In genomic region chr1:87765741-87766140, GRCm38 (mm10) we compare ENCODE assay signal across 12 mouse cellular contexts.
"Had no signal": no experiment of that assay in that cellular context is flagged by ENCODE, and none has a peak within 500 bp of the region (broad histone marks: within the 10 kb centered on the region; RNA-seq: fewer than 3 reads in every experiment).

No protein-coding gene starts in this region.

- H3K4me2 ChIP-seq: lung, embryonic 14.5 days; midbrain, embryonic 12.5 days; neural tube, embryonic 13.5 days; neural tube, embryonic 15.5 days had no signal

- H3K27ac ChIP-seq: midbrain, embryonic 10.5 days; midbrain, embryonic 12.5 days; neural tube, embryonic 13.5 days; neural tube, embryonic 15.5 days had no signal

- H3K9ac ChIP-seq: liver, postnatal 0 days; lung, embryonic 14.5 days; midbrain, embryonic 12.5 days; neural tube, embryonic 13.5 days; neural tube, embryonic 15.5 days had no signal

- H3K9me3 ChIP-seq: midbrain, embryonic 10.5 days; midbrain, embryonic 12.5 days; neural tube, embryonic 13.5 days; neural tube, embryonic 15.5 days had no signal

- H3K4me1 ChIP-seq: midbrain, embryonic 10.5 days; midbrain, embryonic 12.5 days; neural tube, embryonic 13.5 days; neural tube, embryonic 15.5 days had no signal

- DNase-seq: midbrain, embryonic 14.5 days; right cerebral cortex, adult 18-20 months; right cerebral cortex, postnatal 25 days; right cerebral cortex, postnatal 4 days had no signal

- H3K27me3 ChIP-seq: midbrain, embryonic 12.5 days; neural tube, embryonic 13.5 days; neural tube, embryonic 15.5 days had no signal

- H3K4me3 ChIP-seq: midbrain, embryonic 10.5 days; midbrain, embryonic 12.5 days; myocyte; neural tube, embryonic 13.5 days; neural tube, embryonic 15.5 days had no signal

- ATAC-seq: midbrain, embryonic 16.5 days had no signal
